Comparison of ENCODE assay signal across 11 mouse cellular contexts in the genomic region with DNA sequence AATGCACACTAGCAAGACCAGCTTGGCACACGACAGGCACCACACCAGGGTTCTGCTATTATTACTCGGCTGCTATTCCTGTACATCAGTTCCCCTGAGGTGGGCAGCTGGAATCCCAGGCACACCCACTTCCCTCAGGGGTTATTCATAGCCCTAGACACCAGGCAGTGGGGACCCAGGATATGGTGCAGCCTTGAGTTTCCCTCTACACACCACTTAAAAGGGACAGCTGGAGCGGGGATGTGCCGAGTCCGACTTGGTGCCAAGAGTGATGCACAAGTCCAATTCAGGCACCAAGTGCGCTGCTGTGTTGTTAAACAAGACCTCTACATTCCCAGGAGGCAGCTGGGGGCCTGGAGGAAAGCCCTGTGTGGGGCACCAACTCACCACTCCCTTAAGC. TPM values are rescaled to one million over a fixed set of nuclear protein-coding genes. Genes with fewer than 3 reads are reported as not detected.
DNase-seq lines count a peak whose midpoint lies in the region; ATAC-seq lines count a peak whose summit lies in the region.
"Had no signal": no experiment of that assay in that cellular context is flagged by ENCODE, and none has a peak within 500 bp of the region (broad histone marks: within the 10 kb centered on the region; RNA-seq: fewer than 3 reads in every experiment).

No protein-coding gene starts in this region.

- H3K27ac ChIP-seq in midbrain, embryonic 10.5 days (replicated peaks) = peak overlapping the region; percentile 29
- no peak overlapping the region for H3K27ac ChIP-seq in midbrain, embryonic 11.5 days (ENCODE audit: low read depth, low read length)
- H3K27ac ChIP-seq in heart, embryonic 12.5 days (ENCODE audit: poor library complexity, severe bottlenecking) = peak overlapping the region; percentile 83
- H3K27ac ChIP-seq in limb, embryonic 10.5 days = 0 out of 2 replicates have a peak overlapping the region, but pooled peaks have one; percentile 32
- H3K27ac ChIP-seq: macrophage had no signal

- H3K9ac ChIP-seq in midbrain, embryonic 11.5 days (ENCODE audit: low read length) = no peak overlapping the region
- H3K9ac ChIP-seq in heart, embryonic 12.5 days = no peak overlapping the region; the same call in 1 of the 2 replicates

- peaks cover 24% of the 10 kb centered on the region for H3K36me3 ChIP-seq in midbrain, embryonic 10.5 days
- H3K36me3 ChIP-seq in midbrain, embryonic 11.5 days (ENCODE audit: control insufficient read depth, insufficient read depth, low read length) = no peaks in the 10 kb centered on the region
- peaks cover 9% of the 10 kb centered on the region for H3K36me3 ChIP-seq in heart, embryonic 12.5 days
- H3K36me3 ChIP-seq in limb, embryonic 10.5 days = peaks cover 10% of the 10 kb centered on the region

- peaks cover 70% of the 10 kb centered on the region for H3K4me1 ChIP-seq in midbrain, embryonic 10.5 days
- peaks cover 22% of the 10 kb centered on the region for H3K4me1 ChIP-seq in midbrain, embryonic 11.5 days (ENCODE audit: control insufficient read depth, insufficient read depth, low read length)
- peaks cover 77% of the 10 kb centered on the region for H3K4me1 ChIP-seq in heart, embryonic 12.5 days (replicated peaks)
- H3K4me1 ChIP-seq in limb, embryonic 10.5 days = peaks cover 43% of the 10 kb centered on the region

- no peak overlapping the region for H3K4me3 ChIP-seq in midbrain, embryonic 10.5 days
- H3K4me3 ChIP-seq in midbrain, embryonic 11.5 days (ENCODE audit: low read depth, low read length) = no peak overlapping the region
- no peak overlapping the region for H3K4me3 ChIP-seq in heart, embryonic 12.5 days
- no peak overlapping the region for H3K4me3 ChIP-seq in limb, embryonic 10.5 days

- H3K4me2 ChIP-seq in midbrain, embryonic 11.5 days = no peak overlapping the region
- peak overlapping the region; percentile 39 for H3K4me2 ChIP-seq in heart, embryonic 12.5 days

- DNase-seq in midbrain, embryonic 10.5 days (ENCODE audit: low spot score) = no peak
- no peak for DNase-seq in midbrain, embryonic 11.5 days (ENCODE audit: low spot score, missing footprints)
- no peak for DNase-seq in limb, embryonic 10.5 days (ENCODE audit: low spot score)
- no peak for DNase-seq in ovary, postnatal 10 days (ENCODE audit: low spot score)
- DNase-seq in spleen, adult 18-20 months = no peak
- no peak for DNase-seq in embryo, embryonic 10.5 days (ENCODE audit: low spot score)
- no peak for DNase-seq in thymus, postnatal 10 days (ENCODE audit: low spot score in 2 of 2)

- WGBS in midbrain, embryonic 10.5 days = 91% methylated on average over 6 of the region's 6 CpGs
- 92% methylated on average over 6 of the region's 6 CpGs for WGBS in midbrain, embryonic 11.5 days
- 49% methylated on average over 6 of the region's 6 CpGs for WGBS in heart, embryonic 12.5 days
- 89% methylated on average over 6 of the region's 6 CpGs for WGBS in limb, embryonic 10.5 days

- H3K9me3 ChIP-seq in midbrain, embryonic 10.5 days (replicated peaks) = no peaks in the 10 kb centered on the region
- H3K9me3 ChIP-seq in midbrain, embryonic 11.5 days (ENCODE audit: control insufficient read depth, low read length) = no peaks in the 10 kb centered on the region
- no peaks in the 10 kb centered on the region for H3K9me3 ChIP-seq in heart, embryonic 12.5 days (replicated peaks)
- no peaks in the 10 kb centered on the region for H3K9me3 ChIP-seq in limb, embryonic 10.5 days (replicated peaks)

- H3K27me3 ChIP-seq in midbrain, embryonic 10.5 days (ENCODE audit: low read depth, poor library complexity, severe bottlenecking) = no peaks in the 10 kb centered on the region
- H3K27me3 ChIP-seq in midbrain, embryonic 11.5 days (ENCODE audit: control insufficient read depth, insufficient read depth, low read length) = no peaks in the 10 kb centered on the region
- H3K27me3 ChIP-seq in heart, embryonic 12.5 days (replicated peaks) = no peaks in the 10 kb centered on the region
- H3K27me3 ChIP-seq in limb, embryonic 10.5 days (ENCODE audit: low read depth, poor library complexity, severe bottlenecking) = no peaks in the 10 kb centered on the region
- H3K27me3 ChIP-seq: CH12.LX had no signal

- no peak for ATAC-seq in midbrain, embryonic 11.5 days (ENCODE audit: low FRiP score)
- no peak for ATAC-seq in heart, embryonic 12.5 days (ENCODE audit: insufficient number of reproducible peaks, low FRiP score)

RNA-seq across cellular contexts. Expression of a gene that starts 34.8 kb away (rescaled TPM):
- 50.9 and 55.7 TPM in 2 replicates for polyA plus RNA-seq in midbrain, embryonic 10.5 days (2016; fragmentation: Nextera tagmentation; extraction: Ambion mirVana)
- 49.8 and 56.0 TPM in 2 replicates for polyA plus RNA-seq in midbrain, embryonic 11.5 days (2014; fragmentation: Nextera tagmentation; extraction: Ambion mirVana)
- 89.1 and 93.0 TPM in 2 replicates for polyA plus RNA-seq in heart, embryonic 12.5 days (2016; fragmentation: Nextera tagmentation; extraction: Ambion mirVana)
- 46.8 and 47.9 TPM in 2 replicates for polyA plus RNA-seq in limb, embryonic 10.5 days (2016; fragmentation: Nextera tagmentation; extraction: Ambion mirVana)

RNA-seq across cellular contexts. Expression of a gene that starts 43.2 kb away (rescaled TPM):
- polyA plus RNA-seq in midbrain, embryonic 10.5 days (2016; fragmentation: Nextera tagmentation; extraction: Ambion mirVana) = not detected in 2 replicates
- not detected in 2 replicates for polyA plus RNA-seq in midbrain, embryonic 11.5 days (2014; fragmentation: Nextera tagmentation; extraction: Ambion mirVana)
- not detected in 2 replicates for polyA plus RNA-seq in heart, embryonic 12.5 days (2016; fragmentation: Nextera tagmentation; extraction: Ambion mirVana)
- not detected in 2 replicates for polyA plus RNA-seq in limb, embryonic 10.5 days (2016; fragmentation: Nextera tagmentation; extraction: Ambion mirVana)
- polyA plus RNA-seq: gonadal fat pad, adult 2 months had no signal
